Mouse (Mus musculus) common myeloid progenitor, adult 5-6 weeks (primary cell): Measurements from ENCODE around the gene Prr14l. TPM values are rescaled to one million over a fixed set of nuclear protein-coding genes. Genes with fewer than 3 reads are reported as not detected.
"Not testable (repeated sequence)": the region's sequence is repeated elsewhere in the genome, so short reads cannot be mapped to it uniquely, and the experiment has no call there.

Source experiments
- ATAC-seq: replicated peaks from 2 replicates; pipeline ENCODE4 v1.8.0; 2016; ENCODE audit warnings: low read depth, mild to moderate bottlenecking, moderate TSS enrichment, inconsistent platforms; ENCODE audit not compliant: poor library complexity, severe bottlenecking
- total RNA-seq: library from RNA; stranded (forward); fragments of 200-1000, 187-1606 nt; gene quantifications from 2 replicates; pipeline ENCODE4 v1.2.3, GENCODE M21; 2017

Gene Prr14l
- total RNA-seq = 31.4 and 37.7 TPM in 2 replicates

DNA sequence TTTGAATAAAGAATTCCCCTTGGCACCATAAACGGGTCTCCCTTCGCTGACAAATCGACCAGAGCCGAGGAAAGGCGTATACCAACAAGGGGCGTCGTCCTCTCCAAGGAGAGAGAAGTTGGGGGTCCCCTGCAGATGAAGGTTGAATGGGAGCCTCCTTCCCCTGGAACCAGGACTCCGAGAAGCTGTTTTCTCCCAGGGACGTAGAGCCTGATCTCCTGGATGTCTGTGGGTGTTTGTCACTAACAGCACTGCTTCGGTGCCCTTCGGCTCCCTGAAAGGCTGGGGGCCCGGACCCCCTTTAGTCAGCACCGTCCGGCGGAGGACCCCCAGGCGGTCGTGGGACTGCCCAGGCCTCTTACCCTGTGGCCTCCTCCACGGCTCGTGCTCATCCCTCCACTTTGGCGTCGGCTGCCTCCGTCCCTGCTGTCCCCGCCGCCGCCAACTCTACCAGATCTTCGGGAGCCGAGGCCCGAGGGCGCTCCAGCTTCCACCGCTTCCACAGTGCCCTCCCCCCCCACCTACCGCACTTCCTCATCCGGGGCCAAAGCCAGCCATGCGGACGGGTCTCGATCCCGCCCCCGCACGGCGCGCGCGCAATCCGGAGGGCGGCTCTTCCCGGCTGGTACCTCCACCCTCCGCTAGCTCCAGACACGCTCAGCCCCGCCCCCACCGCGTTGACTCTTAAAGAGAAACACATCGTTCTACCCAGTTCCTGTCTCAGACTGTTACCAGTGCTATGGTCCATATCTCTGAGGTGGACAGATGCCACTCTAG, at the start of gene Prr14l:
Gene Prr14l (minus strand): TSS at position 526 of the 777 bp plus-strand sequence.
- ATAC-seq = peak; percentile 95

GRCm38 (mm10) chr5:32886739-32887138, 32.7 kb upstream of the Prr14l start:
- no peak for ATAC-seq

- no peak for ATAC-seq
Observed at GRCm38 (mm10) chr5:32872346-32872745, 18.3 kb upstream of the Prr14l start.

DNA sequence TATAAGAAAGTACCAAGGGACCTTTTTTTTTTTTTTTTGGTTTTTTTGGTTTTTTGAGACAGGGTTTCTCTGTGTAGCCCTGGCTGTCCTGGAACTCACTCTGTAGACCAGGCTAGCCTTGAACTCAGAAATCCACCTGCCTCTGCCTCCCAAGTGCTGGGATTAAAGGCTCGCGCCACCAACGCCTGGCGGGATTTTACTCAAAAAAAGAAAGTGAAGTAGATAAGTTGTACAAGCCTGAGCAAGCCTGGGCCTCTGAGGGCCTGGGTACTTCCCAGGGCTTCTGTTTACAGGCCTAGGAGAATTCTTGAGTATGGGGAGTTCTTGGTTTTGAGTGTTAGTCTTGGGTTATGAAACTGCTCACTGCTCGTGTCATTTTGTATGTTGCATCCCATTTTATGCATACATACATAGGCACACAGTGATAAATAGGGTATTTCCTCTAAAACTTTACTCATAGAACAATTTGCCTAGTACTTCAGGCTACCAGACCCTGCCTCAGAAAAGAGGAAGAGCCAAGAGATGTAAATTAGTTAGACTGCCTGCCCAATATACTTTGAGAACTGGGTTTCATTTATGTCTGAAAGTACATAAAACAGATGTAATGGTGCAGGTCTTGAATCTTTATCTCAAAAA, 15.5 kb upstream of the Prr14l start:
- ATAC-seq = no peak

DNA sequence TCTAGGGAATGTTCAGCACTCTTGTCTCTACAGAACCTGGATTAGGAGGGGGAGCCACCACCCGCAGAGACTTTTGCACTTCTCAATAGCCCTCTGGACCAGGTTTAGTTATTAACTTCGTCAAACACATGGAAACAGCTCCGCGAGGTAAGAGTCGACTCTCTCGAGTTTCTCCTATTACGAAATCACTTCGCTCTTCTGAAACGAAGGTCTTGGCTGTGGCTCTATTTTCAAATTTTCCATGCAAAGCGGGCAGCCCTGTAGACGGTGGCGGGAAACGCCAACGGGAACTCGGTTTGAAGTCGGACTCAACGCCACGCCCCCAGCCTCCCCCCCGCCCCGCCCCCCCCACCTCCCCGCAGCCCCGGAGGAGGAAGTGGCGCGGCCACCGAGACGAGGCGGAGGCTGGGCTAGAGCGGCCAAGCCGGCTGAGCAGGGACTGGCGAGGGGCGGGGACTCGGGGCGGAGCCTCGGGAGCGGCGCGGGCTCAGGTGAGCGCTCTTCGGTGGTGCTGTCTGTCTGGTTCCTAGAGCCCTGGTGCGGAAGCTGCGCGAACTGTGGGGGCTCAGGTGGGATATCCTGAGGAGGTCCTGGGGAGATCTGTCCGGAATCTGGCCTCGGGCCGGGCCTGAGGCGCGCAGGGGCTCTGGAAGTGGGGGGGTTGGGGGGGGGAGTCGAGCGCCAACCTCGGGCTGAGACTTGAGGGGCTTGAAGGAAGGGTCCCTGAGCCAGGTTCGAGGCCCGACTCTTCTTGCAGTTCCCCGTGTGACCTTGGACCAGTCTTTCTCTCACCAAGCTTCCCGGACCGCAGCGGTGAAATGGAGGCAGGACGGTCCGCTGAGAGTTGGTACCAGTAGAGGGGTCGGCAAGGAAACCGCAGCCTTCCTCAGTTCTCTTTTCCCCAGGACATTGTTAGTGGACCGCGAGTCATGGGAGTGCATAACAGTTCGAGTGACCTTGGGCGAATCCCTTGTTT, 9.5 kb upstream of the Prr14l start, which contains the start of gene Depdc5:
Gene Depdc5 (plus strand): TSS at position 449 of the 976 bp plus-strand sequence.
- ATAC-seq = peak; percentile 98

DNA sequence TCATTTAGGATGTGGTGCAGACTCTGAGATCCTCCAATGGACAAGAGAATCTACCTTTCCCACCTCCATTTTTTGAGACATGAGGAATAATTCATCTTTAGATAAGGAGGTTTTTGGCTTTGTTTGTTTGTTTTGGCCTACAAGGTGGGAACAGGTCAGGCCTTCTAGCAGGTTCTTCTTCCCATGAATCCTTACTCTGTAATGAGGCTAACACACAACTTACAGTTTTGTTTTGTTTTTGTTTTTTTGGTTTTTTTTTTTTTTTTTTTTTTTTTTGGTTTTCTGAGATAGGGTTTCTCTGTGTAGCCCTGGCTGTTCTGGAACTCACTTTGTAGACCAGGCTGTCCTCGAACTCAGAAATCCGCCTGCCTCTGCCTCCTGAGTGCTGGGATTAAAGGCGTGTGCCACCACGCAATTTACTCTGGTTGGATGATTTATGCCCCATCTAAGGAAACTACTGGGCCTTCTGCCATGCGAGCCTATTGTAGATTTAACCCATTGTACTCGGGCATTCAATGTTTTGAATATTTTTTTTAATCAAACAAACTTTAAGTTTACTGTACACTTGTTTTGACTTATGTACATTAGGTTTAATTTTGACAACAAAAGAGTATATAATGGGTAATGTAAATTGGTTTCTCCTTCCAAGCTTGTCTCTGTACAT, 8.5 kb upstream of the Prr14l start:
- no peak for ATAC-seq

GRCm38 (mm10) chr5:32861082-32861481, 7.0 kb upstream of the Prr14l start:
- ATAC-seq = no peak

- ATAC-seq = 0 out of 2 replicates have a peak, but pooled peaks have one; percentile 46
Observed at GRCm38 (mm10) chr5:32857781-32858220, 3.7 kb upstream of the Prr14l start.

GRCm38 (mm10) chr5:32855274-32855673, 1.2 kb upstream of the Prr14l start:
- ATAC-seq = not testable (repeated sequence)

- no peak for ATAC-seq
Observed at GRCm38 (mm10) chr5:32854818-32855217, 762 bp upstream of the Prr14l start.

GRCm38 (mm10) chr5:32852026-32852425, 2.0 kb downstream of the Prr14l start:
- no peak for ATAC-seq

DNA sequence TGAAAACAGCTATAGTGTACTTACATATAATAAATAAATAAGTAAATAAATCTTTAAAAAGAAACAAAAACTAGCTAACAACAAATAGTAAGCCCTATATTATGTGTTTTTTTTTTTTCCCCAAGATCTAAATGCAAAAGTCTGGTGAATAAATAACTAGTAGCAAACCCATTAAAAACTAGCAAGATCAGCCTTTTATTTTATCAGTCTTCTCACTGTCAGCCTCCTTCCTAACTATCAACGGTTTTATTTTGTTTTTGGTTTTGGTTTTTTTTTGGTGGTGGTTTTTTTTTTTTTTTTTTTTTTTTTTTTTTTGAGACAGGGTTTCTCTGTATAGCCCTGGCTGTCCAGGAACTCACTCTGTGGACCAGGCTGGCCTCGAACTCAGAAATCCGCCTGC, 4.5 kb downstream of the Prr14l start:
- not testable (repeated sequence) for ATAC-seq

DNA sequence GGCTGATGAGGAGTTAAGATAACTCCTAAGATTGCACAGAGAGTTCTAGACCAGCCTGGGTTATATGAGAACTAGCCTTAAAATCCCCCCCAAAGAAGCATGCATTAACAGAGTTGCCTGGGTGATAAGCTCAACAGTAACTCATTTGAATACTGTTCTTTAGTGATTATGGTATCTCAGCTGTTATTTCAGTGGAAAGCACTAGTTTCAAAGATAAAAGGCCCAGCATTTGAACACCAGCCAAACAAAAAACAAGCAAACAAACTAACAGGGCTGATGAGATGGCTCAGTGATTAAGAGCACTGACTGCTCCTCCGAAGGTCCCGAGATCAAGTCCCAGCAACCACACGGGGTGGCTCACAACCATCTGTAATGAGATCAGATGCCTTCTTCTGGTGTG, 4.9 kb downstream of the Prr14l start:
- no peak; the same call in 1 of the 2 replicates for ATAC-seq

DNA sequence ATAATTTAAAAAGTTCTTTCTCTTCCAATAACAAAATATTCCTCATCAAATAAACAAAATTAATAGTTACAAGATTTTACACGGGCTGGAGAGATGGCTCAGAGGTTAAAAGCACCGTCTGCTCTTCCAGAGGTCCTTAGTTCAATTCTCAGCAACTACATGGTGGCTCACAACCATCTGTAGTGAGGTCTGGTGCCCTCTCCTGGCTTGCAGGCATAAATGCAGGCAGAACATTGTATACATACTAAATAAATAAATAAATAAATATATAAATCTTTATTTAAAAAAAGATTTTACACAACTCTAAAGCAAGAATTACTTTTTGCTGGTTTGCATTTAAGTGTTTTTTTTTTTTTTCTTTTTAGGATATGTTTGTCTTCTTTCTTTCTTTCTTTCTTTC, 14.0 kb downstream of the Prr14l start:
- no peak for ATAC-seq

GRCm38 (mm10) chr5:32836976-32837375, 17.1 kb downstream of the Prr14l start:
- no peak for ATAC-seq

GRCm38 (mm10) chr5:32834497-32834896, 19.6 kb downstream of the Prr14l start:
- no peak for ATAC-seq

- no peak for ATAC-seq
Observed at GRCm38 (mm10) chr5:32830054-32830453, 24.0 kb downstream of the Prr14l start.

DNA sequence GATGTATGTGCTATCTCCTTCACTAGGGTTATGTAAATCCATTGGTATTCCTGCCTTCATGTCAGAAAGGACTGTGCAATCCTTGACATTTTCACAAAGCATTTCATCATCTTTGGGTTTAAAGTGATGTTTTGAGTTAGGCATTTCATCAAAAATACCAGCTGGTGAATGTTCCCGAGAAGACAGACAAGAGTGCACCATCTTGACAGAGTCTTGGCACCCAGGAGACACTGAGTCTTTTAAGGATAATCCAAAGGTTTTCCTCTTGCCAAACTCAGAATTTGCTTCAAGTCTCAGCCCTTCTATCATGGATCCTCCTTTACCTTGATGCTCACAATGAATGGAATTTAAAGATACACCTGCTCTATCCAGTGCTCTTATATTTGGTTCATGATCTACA, 25.3 kb downstream of the Prr14l start:
- ATAC-seq = not testable (repeated sequence)

DNA sequence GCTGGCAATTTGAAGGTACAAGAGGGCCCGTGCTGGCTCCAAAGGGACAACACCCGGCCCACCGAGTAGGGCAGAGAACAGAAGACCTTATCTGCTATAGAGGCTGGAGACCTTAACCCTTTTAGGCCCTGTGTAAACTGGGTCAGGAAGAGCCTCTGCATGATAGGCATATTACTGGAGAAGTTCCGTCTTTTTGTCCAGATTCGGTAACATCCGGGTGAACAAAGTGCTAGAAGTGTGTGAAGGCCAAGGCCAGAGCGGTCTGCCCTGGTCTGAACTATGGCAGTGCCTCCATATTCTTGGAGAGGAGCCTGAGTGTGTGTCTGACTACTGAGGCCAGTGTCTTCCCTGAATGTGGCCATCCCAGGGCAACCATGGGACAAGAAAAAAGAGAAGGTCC, 27.0 kb downstream of the Prr14l start, which contains the start of gene Gm20671:
Gene Gm20671 (minus strand): TSS at position 101 of the 400 bp plus-strand sequence.
- no peak for ATAC-seq

DNA sequence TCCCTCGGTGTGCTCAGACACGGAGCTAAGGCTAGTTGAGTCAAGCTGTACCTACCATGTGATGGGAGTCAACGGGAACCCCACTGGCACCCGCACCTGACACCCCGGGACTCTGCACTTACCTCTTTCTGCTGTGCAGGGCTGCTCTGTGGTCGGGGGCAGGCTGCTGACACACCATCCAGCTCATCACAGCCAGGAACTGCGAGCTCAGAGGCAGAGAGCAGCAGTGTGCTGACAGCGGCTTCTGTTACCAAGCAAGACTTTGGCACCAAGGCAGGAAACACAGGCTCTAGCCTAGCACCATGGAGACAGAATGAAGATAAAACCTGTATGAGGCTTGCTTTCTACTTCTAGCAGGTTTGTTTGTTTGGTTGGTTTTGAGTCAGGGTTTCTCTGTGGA, 33.6 kb downstream of the Prr14l start:
- ATAC-seq = no peak
